Mouse (Mus musculus): ENCODE data around the gene D130052B06Rik. TPM values are rescaled to one million over a fixed set of nuclear protein-coding genes. Genes with fewer than 3 reads are reported as not detected.

The D130052B06Rik gene
- polyA plus RNA-seq, 1 experiment from 2014 or later = not detected

DNA sequence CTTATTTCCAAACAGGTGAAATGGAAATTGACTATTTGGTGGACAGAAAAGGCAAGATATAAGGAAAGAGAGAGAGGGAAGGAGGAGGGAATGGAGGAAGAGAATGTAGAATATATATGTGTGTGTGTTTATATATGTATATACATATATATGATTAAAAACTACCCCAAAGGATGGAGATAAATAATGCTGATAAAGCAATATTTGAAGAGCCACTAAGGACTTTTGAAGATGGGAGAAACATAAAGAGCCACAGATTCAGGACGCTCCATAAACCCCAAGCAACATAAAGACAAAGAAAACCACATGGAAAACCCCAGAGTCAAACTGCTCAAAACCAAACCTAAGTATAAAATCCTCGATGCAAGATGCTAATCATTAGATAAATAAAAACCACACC is 55.4 kb downstream of the D130052B06Rik start:
- 78% methylated on average over 2 of the region's 2 CpGs for WGBS
- Histone ChIP-seq H3K4me2 (ENCODE audit: low read depth, low read length) (no peak overlapping the region), H3K9ac (ENCODE audit: low read length) (no peak overlapping the region), H3K27me3 (ENCODE audit: control insufficient read depth, insufficient read depth, low read length) (no peaks in the 10 kb centered on the region), H3K27ac (ENCODE audit: low read length) (no peak overlapping the region), H3K4me1 (ENCODE audit: control insufficient read depth, insufficient read depth, low read length) (no peaks in the 10 kb centered on the region), H3K4me3 (ENCODE audit: low read length) (no peak overlapping the region), H3K36me3 (ENCODE audit: control insufficient read depth, insufficient read depth) (no peaks in the 10 kb centered on the region), H3K9me3 (replicated peaks; ENCODE audit: control insufficient read depth, low read length) (no peaks in the 10 kb centered on the region)
- no peak for ATAC-seq (replicated peaks; ENCODE audit: extremely low read depth, insufficient read depth, low FRiP score)

DNA sequence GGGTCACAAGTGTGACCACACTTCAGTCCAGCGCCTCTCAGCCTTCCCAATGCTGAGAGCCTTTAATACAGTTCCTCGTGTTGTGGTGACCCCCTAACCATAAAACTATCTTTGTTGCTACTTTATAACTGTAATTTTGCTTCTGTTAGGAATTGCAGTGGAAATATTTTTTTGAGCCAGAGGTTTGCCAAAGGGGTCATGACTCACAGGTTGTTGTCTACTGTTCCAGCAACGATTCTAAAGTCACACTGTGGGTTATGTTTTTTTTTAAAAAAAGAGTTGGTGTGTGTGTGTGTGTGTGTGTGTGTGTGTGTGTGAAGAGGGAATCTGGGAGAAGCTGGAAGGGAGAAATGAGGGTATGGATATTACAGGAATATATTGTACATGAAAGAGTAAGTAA is 56.1 kb downstream of the D130052B06Rik start:
- no peaks in the 10 kb centered on the region for H3K9me3 ChIP-seq (replicated peaks; ENCODE audit: control insufficient read depth, low read length)
- H3K36me3 ChIP-seq (ENCODE audit: control insufficient read depth, insufficient read depth) = no peaks in the 10 kb centered on the region
- no peaks in the 10 kb centered on the region for H3K27me3 ChIP-seq (ENCODE audit: control insufficient read depth, insufficient read depth, low read length)
- no peak overlapping the region for H3K4me2 ChIP-seq (ENCODE audit: low read depth, low read length)
- WGBS = 60% methylated on average over 3 of the region's 3 CpGs
- H3K4me1 ChIP-seq (ENCODE audit: control insufficient read depth, insufficient read depth, low read length) = no peaks in the 10 kb centered on the region
- no peak overlapping the region for H3K4me3 ChIP-seq (ENCODE audit: low read length)
- ATAC-seq (replicated peaks; ENCODE audit: extremely low read depth, insufficient read depth, low FRiP score) = no peak
- no peak overlapping the region for H3K9ac ChIP-seq (ENCODE audit: low read length)
- no peak overlapping the region for H3K27ac ChIP-seq (ENCODE audit: low read length)

DNA sequence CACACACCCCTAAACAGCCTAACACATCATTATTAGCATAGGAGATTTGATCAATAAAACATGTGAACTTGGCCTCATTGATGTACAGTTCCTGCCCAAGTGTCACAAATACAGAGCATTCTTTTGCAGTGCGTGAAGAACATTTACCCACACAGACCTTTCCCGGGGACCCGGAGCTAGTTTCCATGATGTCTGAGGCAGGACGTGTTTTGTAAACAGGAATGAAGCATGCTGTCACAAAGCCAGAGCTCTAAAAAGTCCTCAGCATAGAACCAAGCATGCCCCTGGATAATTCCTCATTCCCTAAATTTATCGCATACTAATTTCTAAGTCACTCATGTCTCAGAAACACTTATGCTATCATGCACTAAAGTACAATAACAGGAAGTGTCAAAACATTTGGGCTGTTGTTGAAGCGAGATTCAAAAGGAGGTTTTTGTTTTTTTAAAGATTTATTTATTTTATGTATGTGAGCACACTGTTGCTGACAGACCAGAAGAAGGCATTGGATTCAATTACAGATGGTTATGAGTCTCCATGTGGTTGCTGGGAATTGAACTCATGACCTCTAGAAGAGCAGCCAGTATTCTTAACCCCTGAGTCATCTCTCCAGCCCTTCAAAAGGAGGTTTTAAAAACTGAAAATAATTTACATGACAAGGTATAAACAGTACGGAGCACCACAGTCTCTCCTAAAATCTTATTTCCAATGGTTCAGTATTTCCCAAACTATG is 56.9 kb downstream of the D130052B06Rik start:
- ATAC-seq (replicated peaks; ENCODE audit: extremely low read depth, insufficient read depth, low FRiP score) = no peak

DNA sequence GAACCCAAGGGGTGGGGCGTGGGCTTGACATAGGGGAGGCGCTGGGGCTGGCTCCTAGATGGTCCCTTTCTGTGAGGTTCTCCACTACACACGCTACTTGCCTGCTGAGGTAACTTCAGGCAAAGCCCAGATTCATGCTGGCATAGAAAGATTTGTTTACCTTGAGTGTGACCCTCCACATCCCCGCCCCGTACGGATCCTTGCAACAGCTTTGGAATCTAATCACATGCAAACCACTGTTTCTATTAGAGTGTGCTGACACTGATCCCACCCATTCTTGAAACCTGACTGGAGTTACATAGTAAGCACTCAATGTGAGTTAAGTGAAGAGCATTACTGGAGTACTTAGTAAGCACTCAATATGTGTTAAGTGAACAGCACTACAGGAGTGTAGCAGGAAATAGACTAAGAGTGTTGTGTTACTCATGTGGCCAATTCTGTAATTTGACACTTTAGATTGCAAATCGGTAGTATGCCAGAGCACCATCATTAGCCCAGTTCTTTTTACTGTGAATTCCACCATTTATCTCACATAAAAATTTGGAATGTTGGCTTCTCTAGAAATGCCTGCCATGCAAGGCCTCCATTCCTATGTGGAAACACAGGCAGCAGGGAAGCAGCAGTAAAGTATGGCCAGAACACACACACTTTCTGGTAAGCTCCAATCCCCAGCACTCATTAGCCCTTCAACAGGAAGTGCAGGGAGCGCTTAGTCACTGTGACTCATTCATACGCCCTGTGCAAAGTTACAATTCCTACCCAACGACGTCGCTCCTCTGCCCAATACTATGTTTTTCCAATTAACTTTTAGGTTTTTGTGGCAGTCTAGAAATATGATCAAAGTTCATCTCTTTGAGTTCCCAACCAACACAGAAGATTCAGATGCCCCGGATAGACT is 61.2 kb downstream of the D130052B06Rik start:
- Histone ChIP-seq H3K9ac (ENCODE audit: low read length) (no peak overlapping the region), H3K4me1 (ENCODE audit: control insufficient read depth, insufficient read depth, low read length) (no peaks in the 10 kb centered on the region), H3K36me3 (ENCODE audit: control insufficient read depth, insufficient read depth) (no peaks in the 10 kb centered on the region), H3K27me3 (ENCODE audit: control insufficient read depth, insufficient read depth, low read length) (no peaks in the 10 kb centered on the region), H3K4me3 (ENCODE audit: low read length) (no peak overlapping the region), H3K9me3 (replicated peaks; ENCODE audit: control insufficient read depth, low read length) (no peaks in the 10 kb centered on the region), H3K27ac (ENCODE audit: low read length) (no peak overlapping the region), H3K4me2 (ENCODE audit: low read depth, low read length) (no peak overlapping the region)
- ATAC-seq (replicated peaks; ENCODE audit: extremely low read depth, insufficient read depth, low FRiP score) = no peak
- 58% methylated on average over 13 of the region's 13 CpGs for WGBS

More for the DNA sequence above, 56.9 kb downstream of the D130052B06Rik start:
- no peaks in the 10 kb centered on the region for H3K9me3 ChIP-seq (replicated peaks; ENCODE audit: control insufficient read depth, low read length)
- H3K4me2 ChIP-seq (ENCODE audit: low read depth, low read length) = no peak overlapping the region
- no peak overlapping the region for H3K4me3 ChIP-seq (ENCODE audit: low read length)
- H3K4me1 ChIP-seq (ENCODE audit: control insufficient read depth, insufficient read depth, low read length) = no peaks in the 10 kb centered on the region
- H3K36me3 ChIP-seq (ENCODE audit: control insufficient read depth, insufficient read depth) = no peaks in the 10 kb centered on the region
- no peak overlapping the region for H3K9ac ChIP-seq (ENCODE audit: low read length)
- no peak overlapping the region for H3K27ac ChIP-seq (ENCODE audit: low read length)
- no peaks in the 10 kb centered on the region for H3K27me3 ChIP-seq (ENCODE audit: control insufficient read depth, insufficient read depth, low read length)
- 63% methylated on average over 7 of the region's 7 CpGs for WGBS

DNA sequence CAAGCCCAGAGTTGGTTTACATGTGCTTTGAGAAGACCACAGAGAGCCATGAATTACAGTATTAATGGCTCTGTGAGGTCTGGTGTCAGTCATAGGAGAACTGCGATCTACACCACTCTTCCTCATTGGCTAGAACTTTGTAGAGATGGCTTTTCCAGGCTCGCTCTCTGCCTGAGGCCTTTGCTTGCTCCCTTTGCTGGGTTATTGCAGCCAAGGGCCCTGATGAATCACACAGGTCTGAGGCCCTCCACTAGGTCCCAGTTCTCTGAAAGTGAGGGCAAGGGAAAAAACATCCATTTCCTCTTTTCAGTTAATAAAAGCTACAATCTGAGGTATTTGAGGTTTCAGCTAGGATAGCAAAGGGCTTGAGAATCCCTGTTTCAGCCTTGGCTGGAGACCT is 64.5 kb downstream of the D130052B06Rik start:
- Histone ChIP-seq H3K4me3 (ENCODE audit: low read length) (no peak overlapping the region), H3K36me3 (ENCODE audit: control insufficient read depth, insufficient read depth) (no peaks in the 10 kb centered on the region), H3K27ac (ENCODE audit: low read length) (no peak overlapping the region), H3K9me3 (replicated peaks; ENCODE audit: control insufficient read depth, low read length) (no peaks in the 10 kb centered on the region), H3K4me2 (ENCODE audit: low read depth, low read length) (no peak overlapping the region), H3K4me1 (ENCODE audit: control insufficient read depth, insufficient read depth, low read length) (no peaks in the 10 kb centered on the region), H3K27me3 (ENCODE audit: control insufficient read depth, insufficient read depth, low read length) (no peaks in the 10 kb centered on the region), H3K9ac (ENCODE audit: low read length) (no peak overlapping the region)
- WGBS = 86% methylated on average over 2 of the region's 2 CpGs
- no peak for ATAC-seq (replicated peaks; ENCODE audit: extremely low read depth, insufficient read depth, low FRiP score)

DNA sequence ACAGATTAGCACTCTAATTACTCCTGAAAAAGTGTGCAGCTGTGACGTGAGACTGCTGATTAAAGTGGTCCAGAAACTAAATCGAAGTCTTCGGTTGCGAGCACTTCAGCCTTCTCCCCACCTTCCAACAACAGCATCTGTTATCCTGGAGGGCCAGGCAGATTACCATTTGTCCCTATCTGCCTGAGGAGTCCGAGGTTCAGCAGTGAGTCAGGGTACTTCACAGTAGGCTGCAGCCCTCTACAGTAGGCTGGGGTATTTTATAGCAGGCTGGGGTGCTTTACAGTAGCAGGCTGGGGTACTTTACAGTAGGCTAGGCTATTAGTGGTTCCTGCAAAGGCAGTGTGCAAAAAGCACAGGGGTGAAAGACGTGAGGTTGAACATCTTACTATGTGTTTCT is 69.3 kb downstream of the D130052B06Rik start:
- Histone ChIP-seq H3K4me3 (ENCODE audit: low read length) (no peak overlapping the region), H3K27me3 (ENCODE audit: control insufficient read depth, insufficient read depth, low read length) (no peaks in the 10 kb centered on the region), H3K36me3 (ENCODE audit: control insufficient read depth, insufficient read depth) (no peaks in the 10 kb centered on the region), H3K27ac (ENCODE audit: low read length) (no peak overlapping the region), H3K9me3 (replicated peaks; ENCODE audit: control insufficient read depth, low read length) (no peaks in the 10 kb centered on the region), H3K9ac (ENCODE audit: low read length) (no peak overlapping the region), H3K4me1 (ENCODE audit: control insufficient read depth, insufficient read depth, low read length) (no peaks in the 10 kb centered on the region), H3K4me2 (ENCODE audit: low read depth, low read length) (no peak overlapping the region)
- 47% methylated on average over 6 of the region's 6 CpGs for WGBS
- no peak for ATAC-seq (replicated peaks; ENCODE audit: extremely low read depth, insufficient read depth, low FRiP score)

DNA sequence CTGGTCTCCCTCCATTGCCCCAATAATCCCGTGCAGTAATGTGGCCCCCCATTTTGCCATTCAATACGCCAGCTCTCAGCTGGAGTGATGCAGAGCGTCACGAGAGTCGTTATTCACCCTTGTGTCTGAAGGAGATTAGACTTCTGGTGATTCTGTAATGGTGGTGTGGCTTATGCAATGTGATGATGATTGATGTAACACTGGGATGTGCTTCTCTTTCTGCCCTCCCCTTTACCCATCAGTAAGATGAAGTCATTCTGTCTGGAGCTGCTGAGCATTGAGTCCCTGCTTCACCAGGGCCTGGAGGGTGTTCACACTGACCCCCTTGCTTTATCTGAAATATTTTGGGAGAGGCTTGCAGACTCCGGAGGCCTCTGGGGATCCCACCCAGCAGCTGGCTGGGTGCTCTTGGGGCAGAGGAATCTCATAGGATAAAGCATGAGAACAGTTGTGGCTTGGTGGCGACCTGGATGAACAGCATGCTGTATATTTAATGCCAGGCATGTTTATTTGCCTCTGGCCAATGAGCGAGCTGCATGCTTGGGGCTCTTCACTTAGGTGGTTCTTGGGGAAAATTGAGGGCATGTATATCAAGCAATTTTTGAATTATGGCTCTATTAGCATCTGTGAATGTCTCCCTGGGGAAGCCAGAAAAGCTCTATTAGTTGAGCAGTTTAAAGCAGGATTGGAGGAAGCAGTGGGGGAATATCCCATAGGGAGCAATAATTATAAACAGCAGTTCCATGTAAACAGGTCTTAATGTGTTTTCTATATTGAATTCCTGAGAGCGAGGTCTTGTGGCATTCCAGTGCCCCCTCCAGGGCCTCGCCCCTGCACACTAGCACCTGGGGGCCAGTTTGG is 71.2 kb downstream of the D130052B06Rik start:
- Histone ChIP-seq H3K4me1 (ENCODE audit: control insufficient read depth, insufficient read depth, low read length) (no peaks in the 10 kb centered on the region), H3K4me3 (ENCODE audit: low read length) (no peak overlapping the region), H3K36me3 (ENCODE audit: control insufficient read depth, insufficient read depth) (no peaks in the 10 kb centered on the region), H3K27me3 (ENCODE audit: control insufficient read depth, insufficient read depth, low read length) (no peaks in the 10 kb centered on the region), H3K4me2 (ENCODE audit: low read depth, low read length) (no peak overlapping the region), H3K9me3 (replicated peaks; ENCODE audit: control insufficient read depth, low read length) (no peaks in the 10 kb centered on the region), H3K9ac (ENCODE audit: low read length) (no peak overlapping the region), H3K27ac (ENCODE audit: low read length) (no peak overlapping the region)
- WGBS = 71% methylated on average over 10 of the region's 10 CpGs
- ATAC-seq (replicated peaks; ENCODE audit: extremely low read depth, insufficient read depth, low FRiP score) = no peak

All from heart, embryonic 16.5 days (tissue).